Mouse (Mus musculus) thymus, adult 2 months (tissue): Measurements from ENCODE around the gene Ociad1.

Source experiments
- CTCF ChIP-seq: fragments of 200-500 bp; IDR thresholded peaks from 2 replicates; pipeline ENCODE4 v1.5.1; 2012; ENCODE audit warnings: mild to moderate bottlenecking, control low read depth, low read length, moderate library complexity, borderline replicate concordance; ENCODE audit not compliant: control insufficient read depth, poor library complexity, insufficient read depth; ENCODE audit errors: extremely low read depth
- POLR2A ChIP-seq: fragments of 200-500 bp; IDR thresholded peaks from 2 replicates; pipeline ENCODE4 v1.6.1; 2012; ENCODE audit warnings: mild to moderate bottlenecking, low read length, control low read depth, moderate library complexity; ENCODE audit not compliant: control insufficient read depth, poor library complexity, insufficient read depth; ENCODE audit errors: extremely low read depth

DNA sequence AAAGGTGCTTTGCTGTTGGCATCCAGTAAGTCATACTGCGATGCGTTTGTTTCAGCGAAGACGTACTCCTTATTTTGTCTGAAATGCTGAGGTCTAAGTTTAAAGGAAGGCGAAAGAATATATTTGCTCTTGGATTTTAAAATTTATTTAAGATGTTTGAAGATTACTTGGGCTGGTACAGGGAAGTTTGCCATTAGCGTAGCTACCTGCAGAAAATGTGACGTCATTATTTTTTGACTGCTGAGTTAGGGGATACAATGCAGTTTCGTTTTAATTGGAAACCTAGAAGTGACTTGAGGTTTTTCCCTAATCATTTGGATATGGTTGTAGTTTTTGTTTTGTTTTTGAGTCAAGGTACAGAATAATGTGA is 859 bp downstream of the Ociad1 start:
- no peak for TF ChIP-seq CTCF
- TF ChIP-seq POLR2A: no peak
